Mouse (Mus musculus) small intestine, adult 2 months (tissue): ENCODE measurements around the gene Slc38a8.

Experiments
- CTCF ChIP-seq: fragments of 200-500 bp; IDR thresholded peaks from 2 replicates; pipeline ENCODE4 v1.5.1; 2012; ENCODE audit warnings: low read depth, mild to moderate bottlenecking, control low read depth, inconsistent platforms, low read length, moderate library complexity, mixed read lengths; ENCODE audit not compliant: insufficient replicate concordance, insufficient read length; ENCODE audit errors: extremely low read depth
- POLR2A ChIP-seq: fragments of 200-500 bp; IDR thresholded peaks from 2 replicates; pipeline ENCODE4 v1.6.1; 2012; ENCODE audit warnings: low read depth, mild to moderate bottlenecking, control low read depth, inconsistent platforms, low read length, moderate library complexity

- TF ChIP-seq CTCF (no peak), POLR2A (no peak)
These were observed at the start of gene Slc38a8 for GRCm38 (mm10) chr8:119501598-119501997.
